Mouse (Mus musculus) MEL-GATA-1-ER (cell line): ENCODE results near the gene Wnt5b.

Source experiments
- DNase-seq: peaks from one replicate; pipeline ENCODE4 v3.0.0-alpha.2; 2012; ENCODE audit warnings: low read depth; ENCODE audit errors: extremely low read depth

Wnt5b gene

DNA sequence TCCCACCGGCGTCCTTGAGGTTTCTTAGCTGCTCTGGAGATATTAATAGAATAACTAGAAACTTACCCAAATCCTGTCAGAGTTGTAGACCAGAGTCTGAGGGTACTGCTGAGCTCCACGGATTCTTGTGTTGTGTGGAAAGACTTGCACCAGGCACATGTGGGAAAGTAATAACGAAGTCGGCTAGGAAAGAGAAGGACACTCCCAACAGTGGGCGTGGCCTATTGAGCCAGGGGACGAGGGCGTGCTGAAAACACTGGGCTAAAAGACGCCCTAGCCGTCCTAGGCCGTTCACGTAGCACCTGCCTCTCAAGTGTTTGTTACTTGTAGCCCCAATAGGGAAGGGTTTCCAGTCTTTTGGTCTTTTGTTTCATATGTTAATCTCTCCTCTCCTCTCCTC lies 126.8 kb downstream of the Wnt5b start, which contains the start of gene Adipor2:
Gene Adipor2, minus strand, starts transcription at position 351 of the 400 bp plus-strand sequence.
- no peak for DNase-seq

DNA sequence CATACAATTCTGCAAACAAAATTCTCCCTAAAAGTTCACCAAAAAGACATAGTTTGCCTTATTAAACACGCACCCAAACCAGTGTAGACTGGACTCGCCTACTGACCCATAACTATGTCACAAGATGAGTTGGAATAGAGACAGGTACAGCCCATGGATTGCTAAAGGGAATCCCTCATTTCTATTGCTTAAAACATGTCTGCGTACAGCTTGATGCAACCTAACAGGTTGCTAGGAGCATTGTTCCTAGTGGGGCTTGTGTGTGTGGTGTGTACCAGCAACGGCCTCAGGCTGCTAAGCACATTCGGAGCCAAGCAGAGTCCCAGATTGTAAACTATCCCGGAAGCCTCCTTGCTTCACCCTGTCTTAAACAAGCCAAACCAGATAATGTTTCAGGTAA lies 127.5 kb downstream of the Wnt5b start:
- DNase-seq, result no peak

DNA sequence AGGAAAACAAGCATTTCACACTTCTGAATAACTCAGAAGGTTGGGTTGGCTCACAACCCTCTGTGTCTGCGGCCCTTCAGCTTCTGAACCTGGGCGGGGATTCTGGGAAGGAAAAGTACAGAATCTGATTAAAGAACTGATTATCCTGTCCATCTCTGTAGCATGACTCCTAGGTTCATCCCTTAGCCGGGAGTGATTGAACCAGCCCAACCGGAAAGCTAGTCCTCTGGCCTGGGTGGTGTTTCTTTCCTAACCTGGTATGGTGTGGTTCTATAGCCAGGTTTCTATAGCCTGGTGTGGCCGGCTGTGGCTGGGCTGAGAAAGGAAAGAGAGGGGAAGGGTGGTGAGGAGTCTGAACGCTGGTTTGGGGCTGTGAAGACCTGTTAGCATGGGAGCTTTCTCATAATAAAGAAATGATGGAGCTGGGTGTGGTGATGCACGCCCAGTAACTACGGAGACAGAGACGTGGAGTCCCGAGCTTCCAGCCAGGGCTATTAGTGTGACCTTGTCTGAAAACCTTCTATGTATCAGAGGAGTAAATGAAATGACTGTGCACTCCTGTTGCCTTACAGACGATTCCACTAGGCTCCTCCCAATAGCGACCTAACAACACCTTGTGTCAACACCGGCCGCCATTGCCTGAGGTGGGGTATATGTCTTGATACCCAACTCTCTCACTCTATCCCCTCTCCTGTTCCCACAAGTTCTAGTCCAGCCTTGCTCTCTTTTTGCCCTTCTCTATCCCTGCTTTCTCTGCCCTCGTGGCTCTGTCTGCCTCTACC lies 129.7 kb downstream of the Wnt5b start:
- DNase-seq, result no peak

DNA sequence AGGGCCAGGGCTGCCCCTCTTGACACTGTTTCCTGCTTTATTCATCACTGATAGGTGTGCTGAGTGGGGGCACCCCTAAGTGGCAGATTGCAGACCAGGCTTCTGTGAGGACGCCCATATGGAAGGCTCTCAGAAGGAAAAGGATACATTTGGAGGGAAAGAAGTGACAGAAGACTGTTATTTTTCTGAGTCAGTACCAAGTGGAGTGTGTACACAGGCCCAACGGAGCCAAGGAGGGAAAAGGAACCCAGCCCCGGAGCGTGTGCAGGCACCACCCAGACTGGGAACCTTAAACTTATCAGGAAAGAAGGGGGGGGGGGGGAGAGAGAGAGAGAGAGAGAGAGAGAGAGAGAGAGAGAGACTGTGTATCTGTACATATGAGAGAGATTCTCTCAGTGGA lies 131.6 kb downstream of the Wnt5b start:
- DNase-seq, result no peak

DNA sequence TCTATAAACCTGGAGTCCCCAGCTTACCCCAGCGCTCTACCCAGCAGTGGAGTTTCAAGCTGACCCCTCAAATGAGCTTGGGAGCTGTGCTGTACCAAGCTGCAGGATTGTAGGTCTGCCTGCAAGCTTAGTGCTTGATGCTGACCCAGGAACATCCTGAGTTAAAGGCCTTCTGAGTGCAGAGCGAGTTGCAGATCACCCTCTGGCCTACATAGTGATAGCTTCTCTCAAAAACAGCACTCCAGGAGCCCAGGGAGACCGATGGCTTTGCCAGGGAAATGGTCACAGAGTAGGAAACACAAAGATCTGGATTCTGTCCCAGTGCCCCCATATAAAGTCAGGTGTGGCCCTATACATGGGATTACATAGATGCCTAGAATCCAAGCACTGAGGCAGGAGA lies 132.6 kb downstream of the Wnt5b start:
- no peak for DNase-seq

DNA sequence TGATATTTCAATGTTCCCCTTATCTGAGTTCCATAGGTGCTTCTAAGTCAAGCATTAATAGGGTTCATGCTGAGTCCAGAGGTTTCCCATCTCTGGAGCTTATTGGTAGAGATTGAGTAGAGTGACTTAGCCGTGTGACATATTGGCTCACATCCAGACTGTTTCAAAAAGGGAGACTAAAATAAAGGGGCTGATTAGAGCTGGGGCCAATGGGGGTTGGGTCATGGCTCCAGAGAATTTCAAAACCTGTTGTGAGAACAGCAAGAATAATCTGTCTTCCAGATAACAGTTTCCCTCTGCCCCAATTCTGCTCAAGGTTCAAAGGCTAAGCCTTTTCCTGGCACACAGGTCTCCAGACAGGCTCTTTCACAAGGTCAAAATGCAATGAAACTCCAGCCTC lies 134.4 kb downstream of the Wnt5b start:
- DNase-seq, result no peak

DNA sequence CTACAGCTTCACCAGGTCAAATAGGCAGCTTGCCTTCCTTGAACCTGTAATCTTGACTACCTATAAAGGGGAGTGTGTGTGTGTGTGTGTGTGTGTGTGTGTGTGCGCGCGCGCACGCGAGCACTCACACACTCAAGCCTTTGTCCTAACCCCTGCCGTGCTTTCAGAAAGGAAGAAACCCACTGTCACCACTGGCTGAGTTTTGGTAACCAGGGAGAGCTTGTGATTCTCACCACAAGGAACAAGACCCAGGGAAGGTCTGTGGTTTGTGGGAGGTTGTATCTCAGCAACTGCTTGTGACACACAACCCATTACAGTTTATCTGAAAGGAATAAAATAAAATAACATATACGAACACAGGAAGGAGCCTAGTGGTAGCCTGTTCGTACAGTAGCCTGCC lies 135.6 kb downstream of the Wnt5b start:
- no peak for DNase-seq

DNA sequence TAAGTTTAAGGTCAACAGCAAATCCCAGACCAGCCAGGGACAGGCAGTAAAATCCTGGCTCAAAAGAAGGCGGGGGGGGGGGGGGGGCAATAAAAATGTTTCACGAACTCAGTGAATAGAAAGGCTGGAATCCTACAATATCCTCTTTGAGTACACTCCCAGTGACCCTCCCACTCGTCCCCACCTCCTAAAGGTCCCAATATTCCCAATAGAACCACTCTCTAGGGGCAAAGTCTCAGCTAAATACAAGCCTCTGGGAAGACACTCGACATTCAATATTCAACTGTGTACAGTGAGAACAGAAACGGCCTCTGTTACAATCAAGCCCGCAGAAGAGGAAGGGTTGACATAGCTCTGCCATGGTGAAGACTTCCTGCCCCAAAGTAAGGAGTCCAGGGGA lies 136.3 kb downstream of the Wnt5b start:
- DNase-seq, result no peak

DNA sequence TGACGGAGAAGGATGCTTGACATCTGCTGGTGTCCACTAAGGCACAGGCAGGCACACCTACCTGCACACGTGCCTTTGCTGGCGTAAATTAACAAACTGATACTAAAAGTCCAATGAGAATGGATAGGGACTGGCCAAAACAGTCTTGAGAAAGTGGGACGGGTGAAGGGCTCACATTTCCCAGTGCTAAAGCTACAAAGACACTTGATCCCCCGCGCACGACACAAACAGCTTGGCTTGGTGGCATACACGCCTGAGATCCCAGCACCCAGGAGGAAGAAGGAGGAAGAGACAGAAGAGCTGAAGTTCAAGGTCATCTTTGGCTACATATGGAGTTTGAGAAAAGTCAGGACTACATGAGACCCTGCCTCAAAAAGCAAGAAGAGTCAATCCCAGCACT lies 137.6 kb downstream of the Wnt5b start:
- DNase-seq, result no peak

DNA sequence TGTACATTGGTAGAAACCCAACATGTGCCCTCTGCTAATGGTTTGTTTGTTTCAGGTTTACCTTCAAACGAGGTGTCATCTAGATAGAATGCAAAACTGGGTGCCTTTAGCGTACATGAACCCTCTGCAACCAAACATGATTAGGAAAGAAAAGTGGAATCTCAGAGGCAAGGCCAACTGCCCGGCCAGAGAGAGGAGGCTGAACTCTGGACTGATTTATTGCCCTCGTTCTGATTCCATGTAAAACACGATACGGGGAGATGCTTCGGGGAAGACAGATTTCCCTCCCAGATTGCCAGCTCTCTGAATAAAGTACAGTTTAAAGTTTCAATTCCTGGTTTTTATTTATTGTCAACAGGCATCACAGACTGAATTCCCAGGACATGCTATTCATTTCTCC lies 138.8 kb downstream of the Wnt5b start:
- DNase-seq, result no peak

DNA sequence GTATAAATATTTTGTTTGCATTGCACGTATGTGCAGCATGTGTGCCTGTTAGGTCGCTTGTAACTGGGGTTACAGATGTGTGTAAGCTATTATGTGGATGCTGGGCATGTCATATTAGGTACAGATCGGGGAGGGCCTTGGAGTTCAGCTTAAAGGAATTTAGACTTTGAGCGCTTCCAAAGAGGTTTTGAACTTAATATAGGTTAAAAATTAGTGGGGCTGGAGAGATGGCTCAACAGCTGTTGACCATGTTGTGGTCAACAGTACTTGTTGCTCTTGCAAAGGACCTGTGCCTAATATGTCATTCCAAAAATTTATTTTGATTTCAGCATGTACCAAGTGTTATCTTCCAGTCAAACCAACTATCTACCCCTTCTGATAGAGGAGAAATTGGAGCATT lies 139.3 kb downstream of the Wnt5b start:
- no peak for DNase-seq

DNA sequence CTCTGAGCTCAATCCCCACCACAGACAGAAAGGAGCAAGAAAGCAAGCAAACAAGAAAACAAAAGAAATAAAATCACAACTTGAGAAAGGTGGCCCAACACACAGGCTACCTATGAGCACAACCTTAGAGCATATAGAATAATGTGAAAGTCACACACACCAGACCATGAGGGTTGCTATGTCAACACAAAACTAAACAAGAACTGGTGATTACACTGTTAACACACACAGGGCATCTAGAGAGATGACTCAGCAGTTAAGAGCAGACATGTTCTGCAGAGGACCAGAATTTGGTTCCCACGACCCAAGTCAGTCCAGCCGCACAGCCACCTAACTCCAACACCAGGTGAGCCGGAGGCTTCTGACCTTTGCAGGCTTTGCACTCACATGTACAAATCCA lies 141.2 kb downstream of the Wnt5b start:
- DNase-seq, result no peak

DNA sequence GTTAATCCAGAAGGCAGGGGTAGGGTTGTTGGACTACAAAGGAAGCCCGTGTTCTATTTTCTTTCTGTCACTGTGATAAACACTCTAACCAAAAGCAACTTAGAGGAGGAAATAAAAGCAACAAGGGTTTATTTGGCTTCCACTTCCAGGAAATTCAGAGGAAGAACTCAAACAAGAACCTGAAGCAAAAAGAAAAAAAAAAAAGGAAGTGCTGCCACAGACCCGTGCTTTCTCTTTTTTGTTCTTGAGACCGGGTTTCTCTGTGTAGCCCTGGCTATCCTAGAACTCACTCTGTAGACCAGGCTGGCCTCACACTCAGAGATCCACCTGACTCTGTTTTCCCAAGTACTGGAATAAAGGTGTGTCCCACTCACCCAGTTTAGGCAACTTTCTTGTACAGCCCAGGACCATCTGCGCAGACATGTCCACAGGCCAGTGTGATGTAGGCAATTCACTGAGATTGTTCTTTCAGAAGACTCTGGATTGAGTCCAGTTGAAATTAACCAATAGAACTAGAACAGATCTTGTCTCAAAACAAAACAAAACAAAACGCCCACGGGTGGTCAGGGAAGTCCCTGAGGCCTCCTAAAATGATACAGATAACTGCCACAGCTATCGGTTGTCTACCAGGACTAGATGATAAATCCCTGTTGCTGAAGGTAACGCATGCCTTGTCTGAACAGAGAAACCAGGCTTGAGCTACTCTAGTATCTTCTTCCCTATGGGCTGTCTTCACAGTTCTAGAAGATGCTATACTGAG lies 142.4 kb downstream of the Wnt5b start:
- DNase-seq, result no peak

DNA sequence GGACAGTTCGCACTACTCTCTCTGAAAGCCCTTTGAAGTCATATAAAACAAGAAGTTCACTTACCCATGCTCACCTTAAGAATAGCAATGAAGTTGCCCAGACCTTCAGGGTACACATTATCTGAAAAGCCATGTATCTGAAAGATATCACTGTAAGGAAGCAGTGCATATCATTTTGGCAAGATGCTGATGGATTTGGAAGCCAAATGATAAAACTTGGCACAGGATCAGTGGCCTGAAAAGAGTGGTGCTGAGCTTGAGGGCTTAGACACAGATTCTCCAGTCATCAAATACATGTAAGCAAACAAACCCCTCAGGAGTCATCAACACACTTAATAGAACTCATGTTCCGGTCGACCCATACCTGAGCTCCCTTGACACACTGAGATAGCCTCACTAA lies 143.5 kb downstream of the Wnt5b start:
- DNase-seq, result no peak

DNA sequence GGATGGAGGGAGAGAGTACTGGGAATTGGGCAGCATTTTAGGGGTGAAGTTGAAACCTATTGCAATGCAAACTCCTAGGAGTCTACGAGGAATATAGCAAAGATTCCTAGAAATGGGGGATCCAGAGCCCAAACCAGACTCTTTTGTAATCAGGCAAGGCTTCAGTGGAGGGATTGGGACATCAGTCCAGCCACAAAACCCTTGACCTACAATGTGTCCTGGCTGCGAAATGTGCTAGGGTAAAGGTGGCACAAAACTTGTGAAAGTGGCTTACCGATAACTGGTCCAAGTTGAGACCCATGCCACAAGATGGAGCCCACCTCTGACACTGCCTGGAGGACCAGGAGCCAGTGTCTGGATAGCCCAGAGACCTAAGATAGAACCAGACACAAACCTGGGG lies 144.8 kb downstream of the Wnt5b start:
- no peak for DNase-seq

DNA sequence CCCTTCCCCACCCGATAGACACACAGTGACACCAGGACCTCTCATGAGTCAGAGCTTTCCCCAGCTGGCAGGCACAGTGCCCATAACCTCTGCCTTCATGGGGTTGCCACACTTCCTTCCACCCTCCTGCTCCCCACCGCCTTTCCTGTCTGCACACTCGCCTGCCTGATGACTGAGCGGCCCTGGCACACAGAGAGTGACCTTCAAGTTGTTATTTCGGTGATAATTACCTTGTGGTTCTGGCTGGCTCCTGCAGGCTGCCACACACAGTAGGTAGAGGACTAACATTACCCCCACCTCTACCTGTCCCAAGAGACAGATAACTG lies 147.9 kb downstream of the Wnt5b start:
- no peak for DNase-seq

DNA sequence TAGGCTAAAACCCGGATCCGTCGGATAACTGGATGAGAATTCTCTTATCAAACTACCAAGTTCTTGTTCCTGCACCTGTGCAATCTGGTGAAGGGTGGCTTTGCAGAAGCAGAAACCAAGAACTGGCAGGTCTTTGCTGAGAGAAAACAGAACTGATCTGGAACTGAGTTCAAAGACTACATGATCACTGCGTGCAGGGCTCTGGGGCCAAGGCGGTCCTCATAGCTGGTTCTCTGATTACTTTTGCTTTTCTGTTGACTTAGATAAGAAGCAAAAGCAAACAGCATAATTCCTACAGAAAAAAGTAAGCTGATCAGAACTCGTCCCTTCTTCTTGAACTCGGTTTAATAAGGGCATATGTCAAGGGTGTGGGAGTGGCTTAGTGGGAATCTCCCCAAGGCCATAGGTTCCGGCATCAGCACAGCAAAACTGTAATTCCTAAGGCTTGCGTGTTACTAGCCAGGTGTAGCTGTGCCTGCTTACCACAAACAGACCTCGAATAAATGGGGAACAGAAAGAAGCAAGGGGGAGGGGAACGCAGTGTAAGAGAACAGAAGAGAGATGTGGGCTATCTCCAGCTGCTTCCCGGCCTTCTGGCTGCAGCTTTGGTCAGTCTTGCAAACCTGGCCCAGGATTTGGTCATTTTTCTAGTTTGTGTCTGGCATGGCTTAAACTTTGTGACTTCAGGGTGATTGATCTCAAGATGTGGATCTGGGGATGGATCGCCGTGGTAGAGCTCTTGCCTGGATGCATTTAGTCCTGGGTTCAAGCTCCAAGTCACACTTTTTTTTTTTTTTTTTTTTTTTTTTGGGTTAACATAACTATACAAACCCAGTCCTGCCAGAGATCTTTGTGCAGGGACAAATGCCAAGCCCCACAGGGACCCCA lies 148.5 kb downstream of the Wnt5b start:
- no peak for DNase-seq

DNA sequence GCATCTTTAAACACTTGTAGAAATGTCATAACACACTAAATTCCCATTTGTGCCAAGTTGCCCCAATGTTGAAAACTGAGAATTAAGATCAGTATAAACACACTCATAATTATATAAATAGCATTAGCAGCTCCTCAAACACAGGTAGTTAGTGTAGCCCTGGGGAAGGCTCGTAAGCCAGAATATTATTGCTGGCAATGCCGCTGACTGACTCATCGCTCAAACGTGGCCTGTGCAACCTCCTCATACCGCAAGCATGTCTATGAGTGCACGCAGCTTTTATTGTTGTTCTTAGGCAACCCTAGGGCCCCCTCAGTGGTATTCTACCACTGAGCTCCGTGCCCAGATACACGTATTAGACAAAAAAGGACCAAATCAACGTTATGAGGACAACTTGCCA lies 151.3 kb downstream of the Wnt5b start:
- DNase-seq, result no peak

DNA sequence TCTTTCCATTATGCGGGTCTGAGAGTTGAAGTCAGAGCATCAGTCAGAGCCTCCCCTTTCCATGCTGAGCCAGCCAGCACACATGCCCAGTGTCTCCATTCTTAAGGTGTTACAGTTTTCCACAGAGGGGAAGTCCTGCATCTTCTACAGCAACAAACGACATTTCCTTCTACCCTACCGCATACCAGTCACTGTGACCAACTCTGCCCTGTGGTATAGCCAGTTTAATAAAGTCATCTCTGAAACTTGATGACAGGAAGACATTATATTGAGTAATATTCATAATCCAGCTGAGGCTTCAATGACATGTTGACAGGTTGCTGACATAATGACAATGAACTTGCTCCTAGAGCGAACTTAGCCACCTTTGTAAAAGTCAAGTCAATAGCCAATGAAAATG lies 153.4 kb downstream of the Wnt5b start:
- DNase-seq, result no peak

DNA sequence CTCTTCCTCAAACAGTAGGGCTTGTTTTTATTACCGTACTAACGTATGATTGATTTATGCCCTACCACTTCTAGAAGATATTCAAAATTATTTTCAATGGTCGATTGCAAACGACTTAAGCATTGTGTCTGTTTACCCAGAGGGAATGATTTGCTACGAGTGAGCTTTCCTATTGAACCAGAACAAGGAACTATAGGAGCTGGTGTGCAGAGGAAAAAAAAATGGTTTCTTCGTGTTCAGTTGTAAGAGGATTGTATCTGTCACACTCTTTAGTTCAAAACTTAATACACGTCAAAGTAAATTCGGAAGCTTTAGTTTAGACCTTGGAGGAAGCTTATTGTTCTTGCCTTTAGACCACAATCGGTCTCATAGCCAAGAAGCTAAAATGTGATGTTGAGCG lies 155.1 kb downstream of the Wnt5b start:
- DNase-seq, result no peak

DNA sequence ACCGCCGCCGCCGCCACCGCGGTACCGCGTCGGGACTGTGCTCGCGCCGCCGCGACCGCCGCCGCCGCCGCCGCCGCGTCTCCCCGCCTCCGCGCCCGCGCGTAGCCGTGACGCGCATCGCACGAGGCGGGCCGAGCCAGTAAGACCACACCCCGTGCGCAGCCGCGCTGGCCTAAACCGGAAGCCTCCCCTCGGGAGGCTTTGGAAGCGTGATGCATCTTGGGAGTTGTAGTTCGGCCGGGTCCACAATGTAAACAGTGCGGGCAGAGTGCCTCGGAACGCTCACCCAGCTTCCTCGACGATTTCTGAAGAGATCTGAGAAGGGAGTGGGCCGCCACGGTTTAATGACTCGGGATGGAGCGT lies 155.5 kb downstream of the Wnt5b start:
- peak; percentile 88 for DNase-seq
